Mouse (Mus musculus) R1 (cell line): Measurements from ENCODE around the gene Scgb2b3.

Experiments
- DNase-seq: peaks from one replicate; pipeline ENCODE4 v3.0.0-alpha.2; 2018; ENCODE audit warnings: low read depth, low spot score

Gene Scgb2b3

DNA sequence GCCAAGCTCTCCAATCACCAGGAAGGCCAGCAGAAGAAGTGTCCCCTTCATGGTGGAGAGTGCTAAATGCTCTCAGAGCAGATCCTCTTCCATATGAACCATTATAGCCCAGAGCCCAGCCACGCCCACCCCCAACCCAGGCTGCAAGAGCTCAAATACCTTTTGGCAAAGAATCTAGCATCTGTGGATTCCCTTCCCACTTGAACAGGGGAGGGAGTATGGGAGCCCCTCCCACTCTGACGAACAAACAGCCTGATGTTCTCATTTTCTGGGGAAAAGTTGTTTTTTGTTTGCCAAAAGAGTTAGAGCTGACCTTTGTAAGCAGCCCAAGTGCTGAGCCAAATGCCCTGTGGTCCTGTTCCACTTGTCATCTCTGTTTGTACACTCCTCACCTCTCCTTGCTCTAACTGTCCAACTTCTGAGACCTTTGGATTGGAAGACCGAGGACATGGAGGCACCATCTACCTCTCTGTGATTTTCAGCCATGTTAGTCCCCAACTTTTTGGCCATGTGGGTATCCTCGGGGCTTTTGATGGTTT is at the start of gene Scgb2b3:
TSS of gene Scgb2b3 (minus strand) at position 51 of the 539 bp plus-strand sequence.
- DNase-seq: no peak

DNA sequence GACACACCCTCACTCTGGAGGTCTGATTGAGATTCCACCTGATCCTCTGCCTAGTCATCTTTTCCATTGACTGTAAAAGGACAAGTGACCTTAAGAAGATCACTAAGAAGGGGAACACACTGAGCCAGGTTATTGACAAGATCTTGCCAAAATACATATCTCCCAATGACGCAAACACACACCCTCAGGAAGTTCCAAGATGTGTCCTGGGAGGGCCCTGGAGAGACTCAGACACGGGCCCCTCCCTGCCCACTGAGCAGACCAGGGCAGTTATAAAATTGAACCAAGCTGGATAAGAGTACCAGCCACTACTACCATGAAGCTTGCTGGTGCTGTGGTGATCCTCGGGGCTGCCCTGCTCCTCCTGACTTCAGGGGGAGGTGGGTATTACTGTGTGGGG is 13.4 kb upstream of the Scgb2b3 start, which contains the start of gene Scgb1b3:
TSS of gene Scgb1b3 (plus strand) at position 301 of the 400 bp plus-strand sequence.
- no peak for DNase-seq
